In genomic region chr8:88371522-88371921, GRCm38 (mm10) we compare ENCODE assay signal across 12 mouse cellular contexts.
"Had no signal": no experiment of that assay in that cellular context is flagged by ENCODE, and none has a peak within 500 bp of the region (broad histone marks: within the 10 kb centered on the region; RNA-seq: fewer than 3 reads in every experiment).

No protein-coding gene starts in this region.

- ATAC-seq: liver, postnatal 0 days; lung, postnatal 0 days; midbrain, embryonic 16.5 days had no signal

- DNase-seq: liver, embryonic 13.5 days; liver, postnatal 0 days; lung, adult 2 months; lung, postnatal 14 days; lung, postnatal 36 days; midbrain, embryonic 14.5 days; right cerebral cortex, postnatal 14 days; thymus, adult 18-20 months; thymus, postnatal 14 days; thymus, postnatal 36 days had no signal
